Mouse (Mus musculus): ENCODE measurements around the gene Copb1. TPM values are rescaled to one million over a fixed set of nuclear protein-coding genes. Genes with fewer than 3 reads are reported as not detected.

Copb1 gene
- polyA plus RNA-seq, 1 experiment from 2014 or later: 104 TPM

- no peaks in the 10 kb centered on the region for H3K9me3 ChIP-seq (ENCODE audit: control insufficient read depth, low read length)
- ATAC-seq (ENCODE audit: low FRiP score, low TSS enrichment) (no peak), DNase-seq (no peak)
- no peak overlapping the region for H3K4me3 ChIP-seq (replicated peaks; ENCODE audit: low read depth, low read length)
- 89% methylated on average over 6 of the region's 6 CpGs for WGBS
- H3K36me3 ChIP-seq (ENCODE audit: control insufficient read depth, insufficient read depth, low read length): no peaks in the 10 kb centered on the region
- H3K4me2 ChIP-seq (ENCODE audit: low read length): no peak overlapping the region
- H3K9ac ChIP-seq (replicated peaks; ENCODE audit: low read length): no peak overlapping the region
- H3K4me1 ChIP-seq (ENCODE audit: control insufficient read depth, insufficient read depth, low read length): no peaks in the 10 kb centered on the region
- H3K27ac ChIP-seq (replicated peaks; ENCODE audit: low read depth, low read length): no peak overlapping the region
- H3K27me3 ChIP-seq (ENCODE audit: control insufficient read depth, insufficient read depth, low read length): no peaks in the 10 kb centered on the region
Measured at GRCm38 (mm10) chr7:114193284-114194067, 61.0 kb downstream of the Copb1 start.

DNA sequence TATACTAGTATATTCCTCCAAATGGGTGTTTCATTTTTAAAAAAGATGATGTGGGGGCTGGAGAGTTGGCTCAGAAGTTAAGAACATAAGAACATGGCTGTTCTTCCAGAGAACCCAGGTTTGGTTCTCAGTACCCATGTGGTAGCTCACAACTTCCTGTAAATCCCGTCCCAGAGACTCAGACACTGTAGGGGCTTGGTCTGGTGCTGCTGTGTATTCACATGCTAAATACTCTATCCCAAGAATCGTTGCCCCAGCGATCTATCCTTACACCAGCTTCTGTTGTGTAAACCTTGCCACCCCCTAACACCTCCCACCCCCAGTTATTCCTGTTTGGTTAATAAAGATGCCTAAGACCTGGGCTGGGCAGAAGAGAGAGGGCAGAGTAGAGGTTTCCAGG lies 61.9 kb downstream of the Copb1 start:
- Histone ChIP-seq H3K9ac (replicated peaks; ENCODE audit: low read length) (no peak overlapping the region), H3K27me3 (ENCODE audit: control insufficient read depth, insufficient read depth, low read length) (no peaks in the 10 kb centered on the region), H3K4me3 (replicated peaks; ENCODE audit: low read depth, low read length) (no peak overlapping the region), H3K36me3 (ENCODE audit: control insufficient read depth, insufficient read depth, low read length) (no peaks in the 10 kb centered on the region), H3K9me3 (ENCODE audit: control insufficient read depth, low read length) (no peaks in the 10 kb centered on the region), H3K4me1 (ENCODE audit: control insufficient read depth, insufficient read depth, low read length) (no peaks in the 10 kb centered on the region), H3K4me2 (ENCODE audit: low read length) (no peak overlapping the region), H3K27ac (replicated peaks; ENCODE audit: low read depth, low read length) (no peak overlapping the region)
- DNase-seq: no peak
- WGBS: 26% methylated on average over 3 of the region's 3 CpGs
- no peak for ATAC-seq (ENCODE audit: low FRiP score, low TSS enrichment)

DNA sequence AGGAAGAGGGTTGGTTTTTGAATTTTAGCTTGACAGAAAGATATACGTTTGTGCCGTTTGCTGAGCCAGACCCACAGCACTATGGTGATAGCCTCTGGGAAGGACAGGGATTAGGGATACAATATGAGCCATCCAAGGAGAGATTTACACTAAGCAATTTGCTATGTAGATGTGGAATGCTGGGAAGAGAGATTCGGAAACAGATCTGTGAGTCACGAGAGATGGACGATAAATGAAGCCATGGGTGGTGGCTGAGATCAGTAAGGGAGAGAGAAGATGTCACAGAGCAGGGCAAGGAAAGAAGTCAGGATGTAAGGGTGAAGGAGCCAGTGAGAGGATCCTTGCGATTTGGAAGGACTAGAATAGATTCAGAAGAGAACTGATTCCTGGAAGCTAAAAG lies 71.1 kb downstream of the Copb1 start:
- H3K9me3 ChIP-seq (ENCODE audit: control insufficient read depth, low read length): 0 out of 2 replicates have a peak, but pooled peaks cover 3% of the 10 kb centered on the region
- WGBS: 74% methylated on average over 6 of the region's 6 CpGs
- no peaks in the 10 kb centered on the region for H3K27me3 ChIP-seq (ENCODE audit: control insufficient read depth, insufficient read depth, low read length)
- no peaks in the 10 kb centered on the region for H3K36me3 ChIP-seq (ENCODE audit: control insufficient read depth, insufficient read depth, low read length)
- no peak overlapping the region for H3K27ac ChIP-seq (replicated peaks; ENCODE audit: low read depth, low read length)
- H3K4me2 ChIP-seq (ENCODE audit: low read length): no peak overlapping the region
- no peaks in the 10 kb centered on the region for H3K4me1 ChIP-seq (ENCODE audit: control insufficient read depth, insufficient read depth, low read length)
- no peak overlapping the region for H3K9ac ChIP-seq (replicated peaks; ENCODE audit: low read length)
- ATAC-seq (ENCODE audit: low FRiP score, low TSS enrichment) (no peak), DNase-seq (no peak)
- no peak overlapping the region for H3K4me3 ChIP-seq (replicated peaks; ENCODE audit: low read depth, low read length)

GRCm38 (mm10) chr7:114182708-114183107 lies 71.8 kb downstream of the Copb1 start:
- DNase-seq: no peak
- 83% methylated on average over 3 of the region's 3 CpGs for WGBS

GRCm38 (mm10) chr7:114181391-114181790 lies 73.1 kb downstream of the Copb1 start:
- Histone ChIP-seq H3K4me1 (ENCODE audit: control insufficient read depth, insufficient read depth, low read length) (no peaks in the 10 kb centered on the region), H3K4me2 (ENCODE audit: low read length) (no peak overlapping the region), H3K27ac (replicated peaks; ENCODE audit: low read depth, low read length) (no peak overlapping the region), H3K27me3 (ENCODE audit: control insufficient read depth, insufficient read depth, low read length) (no peaks in the 10 kb centered on the region), H3K9me3 (ENCODE audit: control insufficient read depth, low read length) (no peaks in the 10 kb centered on the region), H3K36me3 (ENCODE audit: control insufficient read depth, insufficient read depth, low read length) (no peaks in the 10 kb centered on the region), H3K9ac (replicated peaks; ENCODE audit: low read length) (no peak overlapping the region), H3K4me3 (replicated peaks; ENCODE audit: low read depth, low read length) (no peak overlapping the region)
- DNase-seq (peak; percentile 70), ATAC-seq (ENCODE audit: low FRiP score, low TSS enrichment) (peak; percentile 46; the same call in 1 of the 2 replicates)
- 30% methylated on average over 5 of the region's 5 CpGs for WGBS

More at GRCm38 (mm10) chr7:114182708-114183107, 71.8 kb downstream of the Copb1 start:
- Histone ChIP-seq H3K4me3 (replicated peaks; ENCODE audit: low read depth, low read length) (no peak overlapping the region), H3K27ac (replicated peaks; ENCODE audit: low read depth, low read length) (no peak overlapping the region), H3K9me3 (ENCODE audit: control insufficient read depth, low read length) (0 out of 2 replicates have a peak, but pooled peaks cover 3% of the 10 kb centered on the region), H3K9ac (replicated peaks; ENCODE audit: low read length) (no peak overlapping the region), H3K36me3 (ENCODE audit: control insufficient read depth, insufficient read depth, low read length) (no peaks in the 10 kb centered on the region), H3K27me3 (ENCODE audit: control insufficient read depth, insufficient read depth, low read length) (no peaks in the 10 kb centered on the region), H3K4me2 (ENCODE audit: low read length) (no peak overlapping the region), H3K4me1 (ENCODE audit: control insufficient read depth, insufficient read depth, low read length) (no peaks in the 10 kb centered on the region)
- no peak for ATAC-seq (ENCODE audit: low FRiP score, low TSS enrichment)

GRCm38 (mm10) chr7:114176588-114176987 lies 77.9 kb downstream of the Copb1 start:
- Histone ChIP-seq H3K9me3 (ENCODE audit: control insufficient read depth, low read length) (no peaks in the 10 kb centered on the region), H3K4me2 (ENCODE audit: low read length) (no peak overlapping the region), H3K27me3 (ENCODE audit: control insufficient read depth, insufficient read depth, low read length) (no peaks in the 10 kb centered on the region), H3K9ac (replicated peaks; ENCODE audit: low read length) (no peak overlapping the region), H3K4me3 (replicated peaks; ENCODE audit: low read depth, low read length) (no peak overlapping the region), H3K27ac (replicated peaks; ENCODE audit: low read depth, low read length) (no peak overlapping the region), H3K4me1 (ENCODE audit: control insufficient read depth, insufficient read depth, low read length) (no peaks in the 10 kb centered on the region), H3K36me3 (ENCODE audit: control insufficient read depth, insufficient read depth, low read length) (no peaks in the 10 kb centered on the region)
- ATAC-seq (ENCODE audit: low FRiP score, low TSS enrichment) (no peak), DNase-seq (no peak)
- 81% methylated on average over 2 of the region's 2 CpGs for WGBS

DNA sequence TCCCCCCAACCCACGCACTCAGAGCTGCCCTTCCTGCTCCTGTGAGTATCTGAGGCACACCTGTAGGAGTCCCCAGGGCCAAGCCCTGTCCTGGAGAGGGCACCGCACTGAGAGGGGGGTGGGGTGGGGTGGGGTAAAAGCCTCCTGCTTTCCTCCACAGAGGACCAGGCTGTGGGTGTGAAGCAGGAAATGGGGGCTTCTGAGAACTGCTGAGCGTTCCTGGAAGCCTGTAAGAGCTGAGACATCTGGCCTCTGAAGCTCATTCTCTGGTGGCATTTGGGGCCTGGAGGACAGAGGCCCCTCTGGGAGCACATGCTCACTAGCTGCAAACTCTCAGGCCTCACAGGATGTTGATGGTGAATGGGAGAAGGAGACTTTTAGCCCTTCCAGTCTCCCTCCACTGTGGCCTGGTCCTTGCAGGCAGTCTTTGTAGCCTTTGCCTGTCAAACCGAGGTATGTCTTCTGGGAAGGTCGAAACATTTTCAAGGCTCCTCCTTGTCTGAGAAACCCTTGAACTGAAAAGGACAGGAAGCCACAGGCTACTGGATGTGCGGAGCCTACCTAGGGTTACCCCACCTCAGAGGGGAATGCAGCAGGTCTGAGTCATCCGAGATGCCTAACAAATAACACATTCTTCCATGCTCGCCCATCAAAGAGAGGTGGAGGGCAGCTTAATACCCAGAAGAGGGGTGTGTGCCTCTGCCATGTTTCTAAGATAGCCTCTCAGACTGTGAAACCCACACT lies 83.0 kb downstream of the Copb1 start:
- Histone ChIP-seq H3K9me3 (ENCODE audit: control insufficient read depth, low read length) (no peaks in the 10 kb centered on the region), H3K9ac (replicated peaks; ENCODE audit: low read length) (no peak overlapping the region), H3K27me3 (ENCODE audit: control insufficient read depth, insufficient read depth, low read length) (no peaks in the 10 kb centered on the region), H3K4me1 (ENCODE audit: control insufficient read depth, insufficient read depth, low read length) (no peaks in the 10 kb centered on the region), H3K36me3 (ENCODE audit: control insufficient read depth, insufficient read depth, low read length) (no peaks in the 10 kb centered on the region), H3K27ac (replicated peaks; ENCODE audit: low read depth, low read length) (no peak overlapping the region), H3K4me2 (ENCODE audit: low read length) (no peak overlapping the region), H3K4me3 (replicated peaks; ENCODE audit: low read depth, low read length) (no peak overlapping the region)
- ATAC-seq (ENCODE audit: low FRiP score, low TSS enrichment) (no peak), DNase-seq (no peak)
- WGBS: 65% methylated on average over 8 of the region's 8 CpGs

DNA sequence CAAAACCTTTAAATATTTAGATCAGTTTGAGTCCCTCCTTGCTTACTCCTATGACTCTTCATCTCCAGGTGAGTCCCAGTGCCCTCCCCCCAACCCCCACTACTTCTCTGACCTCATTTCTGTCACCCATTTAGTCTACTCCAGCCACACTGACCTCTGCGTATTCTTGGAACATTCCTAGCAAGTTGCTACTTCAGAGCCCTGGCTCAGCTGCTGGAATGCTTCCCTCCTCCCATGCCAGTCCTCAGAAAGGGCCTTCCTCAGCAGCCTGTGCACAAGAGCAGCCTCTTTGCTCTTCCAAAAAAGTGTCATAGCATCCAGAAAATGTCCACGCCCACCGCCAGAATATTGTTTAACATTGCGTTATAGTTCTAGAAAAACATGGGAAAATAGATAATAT lies 84.5 kb downstream of the Copb1 start:
- H3K9me3 ChIP-seq (ENCODE audit: control insufficient read depth, low read length): no peaks in the 10 kb centered on the region
- no peak overlapping the region for H3K27ac ChIP-seq (replicated peaks; ENCODE audit: low read depth, low read length)
- H3K36me3 ChIP-seq (ENCODE audit: control insufficient read depth, insufficient read depth, low read length): no peaks in the 10 kb centered on the region
- no peak overlapping the region for H3K4me3 ChIP-seq (replicated peaks; ENCODE audit: low read depth, low read length)
- H3K9ac ChIP-seq (replicated peaks; ENCODE audit: low read length): no peak overlapping the region
- WGBS: 98% methylated on average over 4 of the region's 4 CpGs
- ATAC-seq (ENCODE audit: low FRiP score, low TSS enrichment): no peak
- no peak overlapping the region for H3K4me2 ChIP-seq (ENCODE audit: low read length)
- no peak for DNase-seq
- no peaks in the 10 kb centered on the region for H3K27me3 ChIP-seq (ENCODE audit: control insufficient read depth, insufficient read depth, low read length)
- no peaks in the 10 kb centered on the region for H3K4me1 ChIP-seq (ENCODE audit: control insufficient read depth, insufficient read depth, low read length)

DNA sequence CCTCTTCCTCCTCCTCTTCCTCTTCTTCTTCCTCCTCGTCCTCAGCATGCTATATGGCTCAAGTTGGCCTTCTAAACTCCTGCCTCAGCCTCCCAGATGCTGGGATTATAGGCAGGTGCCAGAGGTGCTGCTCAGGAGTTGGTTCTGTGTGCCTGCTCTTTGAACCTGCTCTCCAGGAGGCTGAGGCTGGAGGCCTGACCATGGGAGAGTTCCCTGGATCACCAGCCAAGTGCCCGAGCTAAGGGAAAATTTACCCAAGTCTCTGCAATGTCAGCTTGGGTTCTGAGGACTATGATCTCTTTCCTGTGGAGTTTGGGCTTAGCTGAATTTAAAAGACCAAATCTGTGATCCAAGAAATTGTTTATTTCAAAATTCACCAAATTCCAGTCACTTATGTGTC lies 85.1 kb downstream of the Copb1 start:
- no peak overlapping the region for H3K4me3 ChIP-seq (replicated peaks; ENCODE audit: low read depth, low read length)
- H3K36me3 ChIP-seq (ENCODE audit: control insufficient read depth, insufficient read depth, low read length): no peaks in the 10 kb centered on the region
- DNase-seq: no peak
- H3K27me3 ChIP-seq (ENCODE audit: control insufficient read depth, insufficient read depth, low read length): no peaks in the 10 kb centered on the region
- H3K9me3 ChIP-seq (ENCODE audit: control insufficient read depth, low read length): no peaks in the 10 kb centered on the region
- no peak for ATAC-seq (ENCODE audit: low FRiP score, low TSS enrichment)
- no peak overlapping the region for H3K27ac ChIP-seq (replicated peaks; ENCODE audit: low read depth, low read length)
- WGBS: 77% methylated on average over 2 of the region's 2 CpGs
- H3K4me2 ChIP-seq (ENCODE audit: low read length): no peak overlapping the region
- H3K4me1 ChIP-seq (ENCODE audit: control insufficient read depth, insufficient read depth, low read length): no peaks in the 10 kb centered on the region
- H3K9ac ChIP-seq (replicated peaks; ENCODE audit: low read length): no peak overlapping the region

Measured in midbrain, embryonic 14.5 days (tissue).